Mouse (Mus musculus): ENCODE data around the gene Mfn1. TPM values are rescaled to one million over a fixed set of nuclear protein-coding genes. Genes with fewer than 3 reads are reported as not detected.

Mfn1 gene
- total RNA-seq, 1 experiment from 2014 or later = 70.3 TPM

DNA sequence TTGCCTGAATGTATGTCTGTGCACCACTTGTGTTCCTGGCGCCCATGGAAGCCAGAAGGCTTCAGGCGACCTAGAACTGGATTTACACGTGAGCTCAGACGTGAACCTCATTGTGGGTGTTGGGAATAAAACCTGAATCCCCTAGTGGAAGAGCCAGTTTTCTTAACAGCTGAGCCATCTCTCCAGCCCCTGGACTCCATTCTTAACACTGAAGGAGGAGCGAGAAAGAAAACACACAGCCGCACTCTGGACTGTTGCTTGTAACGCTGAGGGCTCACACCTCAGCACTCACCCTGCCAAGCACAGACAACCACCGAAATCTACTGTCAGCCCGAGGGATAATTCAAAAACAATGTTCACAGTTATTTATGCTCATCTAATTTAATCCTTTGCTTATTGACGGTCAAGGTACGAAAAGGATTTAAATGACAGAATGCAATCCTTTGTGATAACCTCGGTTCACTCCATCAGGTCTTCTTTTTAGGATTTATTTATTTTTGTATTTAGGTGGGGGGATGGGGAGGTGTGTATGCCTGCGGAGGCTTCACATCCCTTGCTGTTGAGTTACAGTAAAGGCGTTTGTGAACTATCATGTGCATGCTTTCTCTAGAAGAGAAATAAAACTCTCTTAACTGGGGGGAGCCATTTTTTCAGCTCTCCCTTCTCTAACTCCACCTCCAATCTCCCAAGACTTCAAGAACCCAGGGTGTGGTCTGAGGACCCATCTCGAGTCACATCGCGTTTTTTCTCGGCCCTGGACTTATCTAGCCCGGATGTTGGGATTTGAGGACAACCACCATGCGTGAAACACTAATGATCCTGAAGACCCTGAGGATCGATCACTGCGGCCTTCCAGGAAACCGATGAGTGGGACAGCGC lies 19.5 kb upstream of the Mfn1 start, which contains the start of gene Zfp639:
Zfp639 (plus strand) TSS at position 764 of the 879 bp plus-strand sequence.
- no peak for ATAC-seq (ENCODE audit: extremely low read depth, insufficient number of reproducible peaks, low FRiP score, poor library complexity, severe bottlenecking)

DNA sequence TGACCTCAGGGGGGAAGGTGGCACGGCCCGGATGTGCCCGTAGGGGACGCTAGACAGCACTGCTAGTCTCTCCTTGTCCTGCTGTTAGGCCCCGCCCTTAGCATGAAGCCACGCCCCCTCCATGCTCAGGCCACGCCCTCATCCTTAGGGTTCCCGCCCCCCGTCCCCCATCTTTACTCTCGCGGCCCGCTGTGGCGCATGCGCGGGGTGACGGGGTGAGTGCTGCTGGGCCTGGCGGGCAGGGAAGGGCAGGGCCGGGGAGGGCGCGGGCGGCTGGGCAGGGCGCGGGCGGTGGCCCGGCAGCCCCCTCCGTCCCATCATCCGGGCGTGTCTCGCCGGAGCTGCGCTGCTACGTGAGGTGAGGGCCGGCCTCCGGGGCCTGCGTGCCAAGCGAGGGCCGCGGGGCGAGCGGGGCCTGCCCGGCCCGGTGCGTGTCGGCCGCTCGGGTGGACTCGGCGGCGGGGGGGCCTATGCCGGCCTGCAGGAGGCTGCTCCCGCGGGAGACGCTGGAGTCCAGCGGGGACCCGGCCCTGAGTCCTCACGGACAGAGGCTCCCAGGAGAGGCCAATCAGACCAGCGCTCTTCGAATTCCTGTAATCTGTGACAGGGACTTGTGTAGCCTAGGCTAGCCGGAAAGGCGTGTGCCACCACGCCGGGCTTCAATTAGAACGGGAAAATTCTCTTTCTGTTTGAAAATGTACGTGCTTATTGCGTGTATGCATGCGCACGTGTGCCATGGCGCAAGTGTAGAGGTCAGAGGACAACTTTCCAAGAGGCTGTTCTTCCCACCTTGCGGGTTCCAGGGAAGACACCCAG lies 18.7 kb upstream of the Mfn1 start:
- peak; percentile 86 for ATAC-seq (ENCODE audit: extremely low read depth, insufficient number of reproducible peaks, low FRiP score, poor library complexity, severe bottlenecking)

DNA sequence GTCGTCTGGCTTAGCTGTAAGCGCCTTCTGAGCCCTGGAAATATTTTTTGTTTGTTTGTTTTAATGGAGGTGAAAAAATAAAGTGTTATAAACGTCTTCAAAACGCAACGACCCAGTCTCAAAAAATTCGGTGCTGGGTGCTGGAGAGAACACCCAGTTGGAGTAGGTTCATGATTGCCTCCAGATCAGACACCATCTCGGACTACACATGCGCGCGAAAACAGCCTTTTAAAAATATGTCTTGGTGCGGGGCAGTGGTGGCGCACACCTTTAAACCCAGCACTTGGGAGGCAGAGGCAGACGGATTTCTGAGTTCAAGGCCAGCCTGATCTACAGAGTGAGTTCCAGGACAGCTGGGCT lies 18.1 kb upstream of the Mfn1 start:
- ATAC-seq (ENCODE audit: extremely low read depth, insufficient number of reproducible peaks, low FRiP score, poor library complexity, severe bottlenecking) = no peak

DNA sequence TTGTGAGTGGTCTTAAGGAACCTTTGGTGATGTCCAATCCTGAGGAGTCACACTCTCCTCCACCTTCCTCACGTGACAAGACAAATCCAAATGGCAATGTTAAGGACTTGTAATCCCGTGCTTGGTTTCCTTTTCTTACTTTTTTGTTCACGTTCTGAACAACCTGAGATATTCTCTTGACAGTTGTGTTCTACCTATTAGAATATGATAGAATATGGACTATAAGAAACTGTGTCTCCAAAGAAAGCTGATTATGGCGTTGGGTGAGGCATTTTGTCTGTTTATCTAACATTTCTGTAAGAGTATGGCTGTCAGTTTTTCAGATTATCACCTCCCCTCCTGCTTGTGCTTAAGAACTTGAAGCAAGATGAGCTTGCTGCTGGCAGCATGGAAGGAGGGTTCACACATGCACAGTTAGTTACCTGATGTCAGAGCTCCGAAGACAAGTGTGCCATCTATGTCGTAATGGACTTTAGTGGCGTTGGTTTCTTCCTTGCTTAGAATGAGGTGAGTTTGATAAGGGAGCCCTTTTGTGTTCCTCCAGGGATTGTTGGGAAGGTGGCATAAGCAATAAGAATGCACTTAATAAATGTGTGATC lies 16.5 kb upstream of the Mfn1 start:
- ATAC-seq (ENCODE audit: extremely low read depth, insufficient number of reproducible peaks, low FRiP score, poor library complexity, severe bottlenecking) = no peak

DNA sequence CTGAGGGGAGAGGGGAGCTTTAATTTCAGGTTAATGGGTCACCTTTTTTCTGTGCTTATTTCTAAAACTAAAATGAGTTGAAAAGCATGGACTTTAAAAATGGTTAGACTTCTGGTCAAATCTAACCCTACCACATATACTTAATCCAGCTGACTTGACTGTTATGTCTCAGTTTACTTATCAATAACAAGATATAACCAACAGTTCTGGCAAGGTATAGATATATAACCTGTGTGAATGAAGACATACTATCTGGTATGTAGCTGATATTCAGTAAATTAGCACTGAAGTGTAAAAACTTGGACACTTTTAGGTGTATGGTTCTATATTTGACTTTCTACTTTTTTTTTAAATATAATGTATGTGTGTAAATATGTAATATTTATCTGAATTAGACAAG lies 15.7 kb upstream of the Mfn1 start:
- no peak for ATAC-seq (ENCODE audit: extremely low read depth, insufficient number of reproducible peaks, low FRiP score, poor library complexity, severe bottlenecking)

DNA sequence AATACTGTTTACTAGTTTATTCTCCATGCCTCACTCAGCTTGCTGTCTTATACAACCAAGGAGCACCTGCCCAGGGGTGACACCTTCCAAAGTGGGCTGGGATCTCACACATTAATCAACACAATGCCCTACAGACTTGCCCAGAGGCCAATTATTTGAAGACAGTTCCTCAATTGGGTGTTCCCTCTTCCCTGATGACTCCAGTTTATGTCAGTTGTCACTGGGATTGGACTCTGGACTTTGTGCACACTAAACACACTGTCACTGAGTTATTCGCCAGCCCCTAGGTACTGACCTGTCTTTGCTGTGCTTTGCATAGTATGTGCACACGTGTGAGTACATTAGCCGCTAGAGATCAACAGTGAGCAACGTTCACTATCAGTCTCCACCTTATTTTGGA lies 2.1 kb upstream of the Mfn1 start:
- no peak for ATAC-seq (ENCODE audit: extremely low read depth, insufficient number of reproducible peaks, low FRiP score, poor library complexity, severe bottlenecking)

DNA sequence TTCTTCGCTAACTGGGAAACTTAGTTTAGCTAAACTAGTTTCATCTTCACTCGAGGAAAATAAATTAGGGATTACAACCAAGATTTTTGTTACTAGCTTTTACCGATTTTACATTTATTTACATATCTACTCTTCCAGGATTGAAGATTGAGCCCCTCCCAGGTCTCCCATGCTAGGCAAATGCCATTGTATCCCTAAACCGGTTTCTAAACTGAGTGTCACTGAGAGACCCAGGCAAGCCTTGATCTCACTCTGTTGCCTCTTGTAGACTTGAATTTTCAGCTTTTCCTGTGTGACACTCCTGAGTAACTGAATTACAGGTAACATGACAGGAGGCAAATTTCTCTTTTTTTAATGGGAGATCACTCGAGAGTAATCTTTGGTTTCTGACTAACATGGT lies 776 bp downstream of the Mfn1 start:
- no peak for ATAC-seq (ENCODE audit: extremely low read depth, insufficient number of reproducible peaks, low FRiP score, poor library complexity, severe bottlenecking)

DNA sequence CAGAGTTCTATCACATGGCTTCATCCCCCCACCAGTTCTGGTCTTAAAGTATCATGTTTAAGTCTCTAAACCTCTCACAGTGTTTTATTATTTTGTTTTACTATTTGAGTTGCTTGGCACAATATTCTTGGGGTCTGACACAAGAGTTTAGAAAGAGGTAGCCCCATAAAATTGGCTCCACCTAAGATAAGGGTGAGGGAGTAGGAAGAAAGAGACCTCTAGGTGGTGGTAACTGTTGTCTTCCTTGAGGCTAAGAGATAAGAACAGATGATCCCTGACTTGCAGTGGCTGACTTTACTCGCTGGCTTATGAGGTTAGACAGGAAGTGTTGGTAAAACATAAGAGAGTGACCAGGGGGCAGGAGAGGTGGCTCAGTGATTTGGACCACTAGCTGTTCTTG lies 6.4 kb downstream of the Mfn1 start:
- ATAC-seq (ENCODE audit: extremely low read depth, insufficient number of reproducible peaks, low FRiP score, poor library complexity, severe bottlenecking) = no peak

DNA sequence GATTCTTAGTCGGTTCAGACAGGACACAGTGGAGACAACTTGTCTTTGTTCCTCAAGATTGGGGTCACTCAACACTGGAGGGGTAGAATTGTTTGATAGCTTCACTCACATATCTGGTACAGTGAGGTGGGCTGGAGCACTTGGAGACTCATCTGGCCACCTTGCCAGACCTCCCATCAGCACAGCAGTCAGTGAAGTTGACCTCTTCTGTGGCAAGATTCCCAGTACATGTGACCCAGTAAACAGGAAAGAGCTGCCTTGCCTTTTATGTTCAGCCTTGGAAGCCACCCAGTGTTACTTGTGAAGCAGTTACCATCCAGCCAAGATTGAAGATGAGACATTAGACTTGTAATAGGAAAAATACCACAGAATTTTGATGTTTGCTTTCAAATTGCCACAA lies 8.3 kb downstream of the Mfn1 start:
- ATAC-seq (ENCODE audit: extremely low read depth, insufficient number of reproducible peaks, low FRiP score, poor library complexity, severe bottlenecking) = no peak

DNA sequence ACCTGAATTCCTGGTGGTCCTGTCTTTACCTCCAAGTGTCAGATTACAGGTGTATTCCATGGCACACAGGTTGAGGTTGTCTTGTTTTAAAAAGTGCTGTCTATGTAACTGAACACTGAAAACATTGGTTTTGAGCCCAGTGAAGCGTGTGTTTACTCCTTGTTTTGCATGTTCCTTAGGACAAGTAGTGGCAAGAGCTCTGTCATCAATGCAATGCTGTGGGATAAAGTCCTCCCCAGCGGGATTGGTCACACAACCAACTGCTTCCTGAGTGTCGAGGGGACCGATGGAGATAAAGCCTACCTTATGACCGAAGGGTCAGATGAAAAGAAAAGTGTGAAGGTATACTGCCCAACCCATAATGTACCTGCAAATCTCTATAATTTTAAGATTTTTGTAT lies 8.8 kb downstream of the Mfn1 start:
- ATAC-seq (ENCODE audit: extremely low read depth, insufficient number of reproducible peaks, low FRiP score, poor library complexity, severe bottlenecking) = no peak

DNA sequence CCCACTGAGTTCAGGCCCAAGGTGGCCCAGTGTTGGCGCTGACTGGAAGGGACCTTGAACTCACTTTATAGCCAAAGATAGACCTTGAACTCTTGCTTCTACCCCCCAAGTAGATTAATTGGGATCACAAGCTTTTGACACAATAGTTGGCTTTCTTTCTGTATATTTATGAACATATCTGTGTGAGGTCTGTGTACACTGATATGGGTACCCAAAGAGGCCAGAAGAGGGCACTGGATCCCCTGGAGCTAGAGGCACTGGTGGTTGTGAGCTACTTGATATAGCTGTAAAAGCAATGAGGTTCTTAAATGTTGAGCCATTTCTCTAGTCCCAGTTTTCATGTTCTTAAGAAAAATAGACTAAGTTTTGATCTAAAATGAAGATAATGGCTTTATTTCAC lies 23.8 kb downstream of the Mfn1 start:
- no peak for ATAC-seq (ENCODE audit: extremely low read depth, insufficient number of reproducible peaks, low FRiP score, poor library complexity, severe bottlenecking)

DNA sequence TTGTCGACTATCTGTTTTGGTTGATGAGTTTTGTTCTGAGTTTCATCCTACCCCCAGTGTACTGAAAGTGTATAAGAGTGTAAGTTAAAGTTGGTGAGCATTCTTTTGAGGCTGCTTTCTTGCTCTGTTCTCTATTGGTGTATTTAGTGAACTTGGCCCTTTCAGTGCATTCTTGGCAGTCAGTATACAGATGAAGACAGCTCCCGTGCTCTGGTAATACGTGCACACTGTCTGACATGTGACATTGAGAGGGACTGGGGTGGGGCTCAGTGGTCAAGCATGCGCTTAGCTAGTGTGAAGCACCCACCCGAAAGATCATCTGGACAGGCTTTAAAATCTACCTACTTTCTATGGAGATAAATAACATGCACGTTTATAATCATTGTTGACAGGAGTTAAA lies 34.1 kb downstream of the Mfn1 start:
- ATAC-seq (ENCODE audit: extremely low read depth, insufficient number of reproducible peaks, low FRiP score, poor library complexity, severe bottlenecking) = no peak

DNA sequence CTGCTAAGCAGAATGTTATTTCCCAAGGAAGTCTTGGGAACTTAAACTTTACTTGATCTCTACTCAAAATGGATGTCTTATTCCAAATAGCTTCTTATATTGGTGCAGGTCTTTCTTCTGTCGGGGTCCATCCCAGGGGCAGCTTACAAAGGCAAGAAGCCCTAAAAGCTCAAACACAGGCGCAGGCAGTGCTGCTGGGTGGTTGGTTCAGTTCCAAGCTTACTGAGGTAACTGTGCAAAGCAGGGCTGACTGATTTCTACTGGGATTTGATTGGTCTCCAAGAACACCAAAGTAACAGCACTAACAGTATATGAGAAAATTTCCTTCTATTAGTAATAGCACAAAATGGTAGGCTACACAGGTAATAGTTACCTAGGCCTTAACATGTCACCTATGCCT lies 43.8 kb downstream of the Mfn1 start:
- no peak for ATAC-seq (ENCODE audit: extremely low read depth, insufficient number of reproducible peaks, low FRiP score, poor library complexity, severe bottlenecking)

DNA sequence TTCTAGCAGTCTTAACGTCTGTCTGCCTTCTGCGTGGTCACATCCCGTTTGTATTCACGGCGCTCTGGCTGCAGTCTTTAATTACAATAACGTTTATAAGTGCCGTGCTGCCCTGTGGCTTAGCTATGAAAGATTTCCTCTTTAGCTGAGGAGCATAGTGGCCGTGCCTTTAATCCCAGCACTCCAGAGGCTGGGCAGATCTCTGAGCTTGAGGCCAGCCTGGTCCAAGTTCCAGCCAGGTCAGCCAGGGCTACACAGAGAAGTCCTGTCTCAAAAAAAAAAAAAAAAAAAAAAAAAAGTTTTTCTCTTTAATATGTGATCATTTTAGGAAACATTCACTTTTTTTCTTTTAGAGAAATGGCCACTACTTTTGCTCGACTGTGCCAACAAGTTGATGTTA lies 44.6 kb downstream of the Mfn1 start:
- no peak for ATAC-seq (ENCODE audit: extremely low read depth, insufficient number of reproducible peaks, low FRiP score, poor library complexity, severe bottlenecking)

DNA sequence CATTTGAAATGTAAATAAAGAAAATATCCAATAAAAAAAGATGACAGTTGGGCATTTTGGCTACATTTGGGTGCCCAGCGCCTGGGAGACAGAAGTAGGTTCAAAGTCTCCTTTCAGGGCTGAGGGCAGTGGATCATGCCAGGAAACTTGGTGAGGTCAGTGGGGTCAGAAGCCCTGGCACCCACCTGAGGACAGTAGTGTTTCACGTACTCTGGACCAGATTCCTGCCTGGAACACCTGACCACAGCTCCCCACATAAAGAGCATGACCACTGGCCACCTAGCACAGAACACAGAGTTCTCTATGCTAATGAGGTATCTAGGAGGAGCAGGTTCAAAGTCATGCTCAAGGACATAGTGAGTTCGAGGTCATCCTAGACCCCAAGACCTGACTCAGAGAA lies 45.9 kb downstream of the Mfn1 start:
- ATAC-seq (ENCODE audit: extremely low read depth, insufficient number of reproducible peaks, low FRiP score, poor library complexity, severe bottlenecking) = no peak

DNA sequence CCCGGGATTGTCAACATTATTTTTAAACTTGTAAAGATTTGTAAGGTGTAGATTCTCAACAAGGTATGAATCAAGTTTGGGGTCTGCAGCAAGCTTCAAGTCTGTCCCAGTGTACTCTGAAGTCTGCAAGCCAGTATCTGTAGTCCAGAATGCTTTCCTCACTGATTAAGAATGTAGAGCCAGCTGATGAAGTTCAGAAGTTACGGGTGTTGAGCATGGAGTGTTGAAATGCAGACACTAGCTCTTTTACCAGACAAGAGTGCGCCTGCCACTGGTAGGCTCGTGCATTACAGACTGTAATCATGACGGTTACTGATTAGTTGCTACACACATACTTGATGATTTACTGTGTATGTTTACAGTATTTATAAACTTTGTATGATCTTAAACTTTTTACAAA lies 49.5 kb downstream of the Mfn1 start:
- ATAC-seq (ENCODE audit: extremely low read depth, insufficient number of reproducible peaks, low FRiP score, poor library complexity, severe bottlenecking) = no peak

DNA sequence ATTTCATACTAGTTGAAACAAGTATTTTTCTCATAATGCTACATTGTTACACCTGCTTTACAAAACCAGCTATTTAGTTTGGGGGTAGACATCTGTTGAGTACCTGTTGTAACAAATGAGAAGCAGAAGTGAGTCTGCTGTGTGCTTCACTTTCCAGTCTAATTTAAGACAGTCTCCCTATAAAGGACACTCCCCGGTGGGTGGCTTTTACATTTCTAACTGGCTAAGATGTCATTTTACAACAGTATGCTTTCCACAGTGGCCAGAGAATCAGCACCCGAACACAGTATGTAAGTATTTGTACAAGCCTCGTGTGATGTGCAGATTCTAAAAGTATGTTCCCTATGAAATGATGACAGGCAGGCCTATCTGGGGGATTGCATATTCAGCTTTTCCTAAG lies 51.5 kb downstream of the Mfn1 start:
- ATAC-seq (ENCODE audit: extremely low read depth, insufficient number of reproducible peaks, low FRiP score, poor library complexity, severe bottlenecking) = no peak

DNA sequence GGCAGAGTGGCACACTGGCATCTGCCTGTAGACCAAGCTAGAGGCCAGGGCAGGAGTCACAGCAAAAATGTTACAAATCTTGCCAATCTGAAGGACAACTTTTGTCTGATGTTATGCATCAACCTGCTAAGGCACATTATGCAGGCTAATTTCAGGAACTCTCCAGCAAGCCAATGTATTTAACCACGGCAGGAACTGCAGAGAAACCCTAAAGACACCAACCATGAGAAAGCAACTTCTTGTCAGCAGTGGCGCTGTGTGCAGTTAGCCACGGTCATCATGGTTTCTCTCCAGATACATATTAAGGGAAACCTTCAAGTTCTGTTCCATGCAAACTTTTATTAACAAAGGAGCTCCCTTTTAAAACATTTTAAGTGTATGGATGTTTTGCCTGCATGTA lies 52.6 kb downstream of the Mfn1 start:
- no peak for ATAC-seq (ENCODE audit: extremely low read depth, insufficient number of reproducible peaks, low FRiP score, poor library complexity, severe bottlenecking)

DNA sequence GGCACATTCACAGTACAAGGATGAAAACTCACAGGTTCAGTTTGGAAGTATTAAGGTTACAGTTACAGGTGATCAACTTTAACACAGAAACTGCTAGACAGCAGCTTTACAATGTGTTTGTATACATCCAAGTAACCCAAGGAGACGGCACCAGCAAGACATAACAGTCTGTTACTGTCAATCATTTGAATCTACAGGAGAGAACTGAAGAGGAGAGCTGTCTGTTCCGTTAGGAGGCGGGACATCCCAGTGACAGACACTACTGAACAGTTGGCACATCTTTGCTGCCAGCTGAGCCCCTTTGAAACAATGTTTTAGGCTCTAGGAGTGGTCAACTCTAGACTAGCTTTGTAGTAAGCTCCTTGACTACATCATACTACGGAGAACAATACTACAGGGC lies 54.2 kb downstream of the Mfn1 start:
- no peak for ATAC-seq (ENCODE audit: extremely low read depth, insufficient number of reproducible peaks, low FRiP score, poor library complexity, severe bottlenecking)

DNA sequence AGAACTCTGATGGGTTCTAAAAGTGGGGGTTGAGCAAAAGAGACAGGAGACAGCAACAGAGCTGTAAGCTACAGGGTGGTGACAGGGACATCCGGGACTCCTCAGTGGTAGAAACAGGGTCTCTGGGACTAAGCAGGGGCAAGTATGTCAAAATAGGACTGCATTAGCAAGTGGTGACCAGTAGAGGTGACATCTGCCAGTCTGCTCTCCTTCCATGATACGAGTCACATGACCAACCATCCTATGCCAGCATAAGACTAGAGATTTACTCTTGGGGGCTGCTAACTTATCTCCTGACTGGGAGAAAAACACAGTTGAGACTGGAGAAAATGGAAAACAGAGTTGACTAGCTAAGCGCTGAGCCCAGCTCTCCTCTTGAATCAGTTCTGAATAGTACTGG lies 57.0 kb downstream of the Mfn1 start:
- no peak for ATAC-seq (ENCODE audit: extremely low read depth, insufficient number of reproducible peaks, low FRiP score, poor library complexity, severe bottlenecking)
